Mouse (Mus musculus) liver, adult (tissue): Measurements from ENCODE around the gene Rab1a.

Experiments
- GATA4 ChIP-seq: IDR thresholded peaks from 2 replicates; pipeline ENCODE4 v1.6.1; 2014; ENCODE audit warnings: mild to moderate bottlenecking, low read length; ENCODE audit not compliant: insufficient replicate concordance

Gene Rab1a

GRCm38 (mm10) chr11:20253088-20253487, 51.9 kb downstream of the Rab1a start:
- no peak for TF ChIP-seq GATA4

GRCm38 (mm10) chr11:20254791-20255190, 53.6 kb downstream of the Rab1a start:
- no peak for TF ChIP-seq GATA4

GRCm38 (mm10) chr11:20262628-20263380, 61.6 kb downstream of the Rab1a start:
- TF ChIP-seq GATA4: no peak

GRCm38 (mm10) chr11:20269885-20270284, 68.7 kb downstream of the Rab1a start:
- TF ChIP-seq GATA4: no peak

GRCm38 (mm10) chr11:20275974-20276373, 74.7 kb downstream of the Rab1a start:
- no peak for TF ChIP-seq GATA4
